Mouse (Mus musculus): ENCODE measurements around the gene Gcm1.

DNA sequence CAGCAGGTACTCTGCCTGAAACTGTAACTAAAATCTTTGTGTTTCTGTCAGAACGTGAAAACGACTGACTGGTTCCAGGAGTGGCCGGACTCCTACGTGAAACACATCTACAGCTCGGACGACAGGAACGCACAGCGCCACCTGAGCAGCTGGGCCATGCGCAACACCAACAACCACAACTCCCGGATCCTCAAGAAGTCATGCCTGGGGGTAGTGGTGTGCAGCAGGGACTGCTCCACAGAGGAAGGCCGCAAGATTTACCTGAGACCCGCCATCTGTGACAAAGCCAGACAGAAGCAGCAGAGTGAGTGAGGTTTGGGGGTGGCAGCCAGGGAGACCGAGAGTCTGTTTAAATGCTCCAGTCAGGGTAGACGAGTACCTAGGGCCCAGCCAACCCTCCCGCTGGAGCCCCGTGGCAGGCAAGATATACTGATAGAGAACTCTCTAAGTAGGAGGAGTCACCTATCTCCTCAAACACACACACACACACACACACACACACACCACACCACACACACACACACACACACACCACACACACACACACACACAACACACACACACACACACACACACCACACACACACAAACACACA lies 7.9 kb downstream of the Gcm1 start:
- TF ChIP-seq POLR2A (IDR thresholded peaks at IDR 0.05; ENCODE audit: insufficient read depth, low read depth, low read length) (no peak), CTCF (IDR thresholded peaks at IDR 0.05; ENCODE audit: insufficient read depth, low read depth, low read length) (no peak)

Measured in olfactory bulb, adult 2 months (tissue).